Mouse (Mus musculus) cerebellum, adult 2 months (tissue): ENCODE results near the gene Gpx2.

Source experiments
- CTCF ChIP-seq: fragments of 200-500 bp; IDR thresholded peaks from 2 replicates; pipeline ENCODE4 v1.5.1; 2011; ENCODE audit warnings: low read depth, mild to moderate bottlenecking, control low read depth, low read length, moderate library complexity, borderline replicate concordance; ENCODE audit not compliant: insufficient read depth
- POLR2A ChIP-seq: fragments of 200-500 bp; IDR thresholded peaks from 2 replicates; pipeline ENCODE4 v1.6.1; 2011; ENCODE audit warnings: low read length, control low read depth, borderline replicate concordance; ENCODE audit not compliant: insufficient read depth

DNA sequence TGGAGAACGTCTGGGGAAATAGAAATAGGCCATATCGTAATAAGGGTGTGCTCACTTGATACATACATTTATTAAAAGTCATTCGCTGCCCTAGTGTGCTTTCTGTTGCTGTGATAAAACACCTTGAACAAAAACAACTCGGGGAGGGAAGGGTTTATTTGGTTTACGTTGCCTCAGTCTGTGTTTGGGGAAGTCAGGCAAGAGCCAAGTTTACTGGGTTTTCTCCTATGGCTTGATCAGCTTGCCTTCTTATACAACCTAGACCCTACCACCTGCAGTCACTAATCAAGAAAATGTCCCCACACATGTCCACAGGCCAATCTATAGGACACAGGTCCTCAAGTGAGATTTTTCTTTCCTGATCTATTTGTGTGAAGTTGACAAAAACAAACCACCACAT is 23.8 kb downstream of the Gpx2 start:
- TF ChIP-seq CTCF: no peak
- TF ChIP-seq POLR2A: no peak
